Mouse (Mus musculus): Measurements from ENCODE around the gene Zfp981. TPM values are rescaled to one million over a fixed set of nuclear protein-coding genes. Genes with fewer than 3 reads are reported as not detected.
"Not testable (repeated sequence)": the region's sequence is repeated elsewhere in the genome, so short reads cannot be mapped to it uniquely, and the experiment has no call there.

Gene Zfp981
- total RNA-seq, 2 experiments from 2014 or later: 0.12 to 0.18 TPM

DNA sequence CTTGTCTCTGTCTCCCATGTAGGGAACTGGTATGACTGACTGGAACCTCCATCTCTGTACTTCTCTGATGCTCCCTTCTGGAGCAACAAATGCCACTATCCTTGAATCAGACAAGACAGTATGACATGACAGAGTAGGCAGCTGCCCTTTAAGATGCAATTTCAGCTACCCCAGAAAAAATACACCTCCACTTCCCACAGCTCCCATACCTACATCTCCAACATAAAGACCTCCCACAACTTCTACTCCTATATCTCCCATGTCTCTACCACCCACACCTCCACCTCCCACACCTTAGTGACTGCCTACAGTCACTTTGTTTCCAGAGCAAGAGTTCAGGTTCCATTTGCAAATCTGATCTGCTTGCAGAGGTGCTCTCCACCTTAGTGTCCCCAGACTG, 17.2 kb upstream of the Zfp981 start:
- intact Hi-C loops (cut with DNase I); DNase-seq: not testable (repeated sequence)

DNA sequence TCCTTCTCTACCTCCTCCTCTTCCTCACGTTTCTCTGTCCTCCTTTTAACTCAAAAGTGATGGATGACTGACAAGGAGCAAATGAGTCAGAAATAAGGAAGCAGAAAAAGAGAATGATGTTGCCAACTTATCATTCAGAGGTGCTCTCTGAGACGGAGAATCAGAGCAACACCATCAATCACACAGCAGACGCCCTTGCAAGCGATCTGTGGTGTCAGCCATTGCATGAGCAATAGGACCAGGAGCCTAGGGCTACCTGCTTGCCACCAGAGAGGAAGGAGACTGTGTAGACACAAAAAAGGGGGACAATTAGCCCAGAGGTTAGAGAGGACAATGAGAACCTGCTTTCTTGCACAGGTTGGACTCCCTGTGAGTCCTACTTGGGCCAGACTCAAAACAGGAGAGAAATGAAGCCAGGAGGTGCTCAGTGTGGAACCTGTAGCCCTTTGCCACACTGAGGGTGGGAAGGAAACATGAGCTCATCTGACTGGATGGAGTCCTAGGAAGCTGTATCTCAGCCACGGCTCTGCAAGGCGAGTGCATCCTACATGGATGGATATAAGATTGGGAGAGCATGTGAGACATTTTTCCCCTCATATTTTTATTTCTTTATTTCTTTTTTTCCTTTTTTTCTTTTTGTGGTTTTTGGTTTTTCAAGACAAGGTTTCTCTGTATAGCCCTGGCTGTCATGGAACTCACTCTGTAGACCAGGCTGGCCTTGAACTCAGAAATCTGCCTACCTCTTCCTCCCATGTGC, 16.5 kb upstream of the Zfp981 start:
- intact Hi-C loops (cut with DNase I); DNase-seq: not testable (repeated sequence)

DNA sequence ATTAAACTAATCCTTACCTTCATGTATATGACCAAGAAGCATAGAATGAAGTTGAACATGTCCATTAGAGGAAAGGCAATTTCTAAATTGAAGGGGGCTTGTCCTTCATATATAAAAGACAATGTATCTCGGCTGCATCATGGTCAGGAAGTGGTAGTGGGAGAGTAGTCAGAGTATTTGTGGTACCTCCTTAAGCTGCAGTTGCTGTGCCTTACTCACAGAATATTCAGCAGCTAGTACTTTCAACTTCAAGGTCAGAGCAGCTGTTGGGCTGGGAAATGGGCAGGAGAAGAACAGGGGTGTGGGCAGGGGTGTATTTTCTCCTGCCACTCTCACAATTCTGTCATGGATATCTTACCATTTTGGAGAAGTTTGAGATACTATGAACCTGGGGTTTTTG, 15.1 kb upstream of the Zfp981 start:
- intact Hi-C loops (cut with DNase I); DNase-seq: not testable (repeated sequence)

DNA sequence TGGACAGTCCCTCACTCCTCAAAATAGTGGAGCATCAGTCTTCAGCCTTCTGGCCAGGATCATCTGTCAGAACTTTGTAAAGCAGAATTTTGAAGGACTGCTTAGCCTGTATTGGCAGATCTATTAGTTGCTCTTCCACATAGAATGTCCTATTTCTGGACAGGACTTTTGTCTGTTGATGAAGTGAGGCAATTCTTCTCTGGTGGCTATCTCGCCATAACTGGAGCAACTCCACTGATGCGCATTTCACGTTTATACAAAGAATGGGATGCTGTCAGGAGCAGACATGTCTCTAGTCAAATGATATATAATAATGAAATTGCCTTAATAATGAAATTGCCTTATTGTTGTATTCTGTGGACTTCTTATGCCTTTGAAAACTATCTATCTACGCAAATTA, 12.6 kb upstream of the Zfp981 start:
- DNase-seq; intact Hi-C loops (cut with DNase I): not testable (repeated sequence)

DNA sequence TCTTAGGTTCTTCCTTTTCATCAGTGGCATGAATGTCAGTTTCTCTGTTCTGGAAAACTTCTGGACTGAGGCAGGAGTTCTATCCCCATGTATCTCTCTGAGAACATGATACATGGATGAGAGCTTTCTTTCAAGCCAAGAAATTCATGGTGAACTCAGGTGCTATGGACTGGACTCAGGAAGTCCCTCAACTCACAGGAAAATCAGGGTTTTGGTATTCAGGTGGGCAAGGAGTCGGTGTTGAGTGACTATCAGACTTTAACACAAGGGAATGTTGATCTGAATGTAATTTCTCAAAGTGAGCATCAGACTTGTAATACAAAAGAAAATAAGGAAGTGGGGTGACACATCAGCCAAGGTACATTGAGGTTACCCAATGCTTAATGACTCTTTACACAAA, 9.8 kb upstream of the Zfp981 start:
- intact Hi-C loops (cut with DNase I); DNase-seq: not testable (repeated sequence)

DNA sequence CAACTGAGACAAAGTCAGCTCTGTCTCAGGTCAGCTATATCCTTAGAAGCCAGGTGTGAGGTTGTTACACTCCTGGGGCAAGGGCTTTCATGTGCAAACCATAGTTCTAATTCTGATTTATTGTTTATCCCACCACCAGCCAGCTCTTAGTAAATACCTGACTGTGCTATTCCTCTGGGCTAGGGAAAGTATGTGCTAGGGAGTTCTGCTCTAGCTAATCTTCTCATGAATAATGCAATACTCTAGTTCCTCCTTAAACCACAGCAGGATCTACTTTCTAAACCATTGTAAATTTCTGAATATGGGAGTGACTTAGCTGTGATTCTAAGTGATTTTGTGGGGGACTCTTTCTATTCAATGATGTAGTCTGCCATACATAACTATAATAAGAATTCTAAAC, 9.4 kb upstream of the Zfp981 start:
- intact Hi-C loops (cut with DNase I): no loop called here
- DNase-seq: no peak

DNA sequence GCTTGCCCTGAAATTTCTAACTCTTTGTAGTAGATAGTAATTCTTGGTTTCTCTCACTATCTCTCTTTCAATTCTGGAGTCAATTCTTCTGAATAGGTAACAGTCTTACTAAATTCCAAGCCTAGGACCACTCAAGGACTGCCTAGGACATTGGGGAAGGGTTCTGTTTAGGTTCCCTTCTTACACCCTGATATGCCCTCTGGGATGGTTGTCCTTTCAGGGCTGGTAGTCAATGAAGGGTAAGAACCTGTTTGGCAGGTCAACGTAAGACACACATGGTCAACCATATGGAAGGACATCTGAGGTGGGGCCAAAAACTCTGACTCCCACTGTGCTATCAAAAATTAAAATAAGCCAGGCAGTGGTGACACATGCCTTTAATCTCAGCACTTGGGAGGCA, 9.0 kb upstream of the Zfp981 start:
- no peak for DNase-seq
- intact Hi-C loops (cut with DNase I): no loop called here

DNA sequence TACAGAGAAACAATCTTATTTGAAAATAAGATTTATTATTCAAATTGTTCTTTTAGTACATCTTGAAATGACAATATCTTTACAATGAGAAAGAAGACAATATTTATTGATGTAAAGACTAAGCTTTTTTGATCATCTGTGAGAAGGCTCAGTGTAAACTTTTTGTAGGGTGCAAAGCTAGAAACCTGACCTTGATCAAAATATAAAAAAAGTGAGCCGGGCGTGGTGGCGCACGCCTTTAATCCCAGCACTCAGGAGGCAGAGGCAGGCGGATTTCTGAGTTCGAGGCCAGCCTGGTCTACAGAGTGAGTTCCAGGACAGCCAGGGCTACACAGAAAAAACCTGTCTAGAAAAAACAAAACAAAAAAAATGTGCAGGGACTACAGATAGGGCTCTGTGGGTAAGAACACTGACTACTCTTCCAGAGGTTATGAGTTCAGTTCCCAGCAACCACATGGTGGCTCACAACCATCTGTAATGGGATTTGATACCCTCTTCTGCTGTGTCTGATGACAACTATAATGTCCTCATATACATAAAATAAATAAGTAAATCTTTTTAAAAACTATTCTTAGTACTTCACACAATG, 8.4 kb upstream of the Zfp981 start:
- DNase-seq; intact Hi-C loops (cut with DNase I): not testable (repeated sequence)

DNA sequence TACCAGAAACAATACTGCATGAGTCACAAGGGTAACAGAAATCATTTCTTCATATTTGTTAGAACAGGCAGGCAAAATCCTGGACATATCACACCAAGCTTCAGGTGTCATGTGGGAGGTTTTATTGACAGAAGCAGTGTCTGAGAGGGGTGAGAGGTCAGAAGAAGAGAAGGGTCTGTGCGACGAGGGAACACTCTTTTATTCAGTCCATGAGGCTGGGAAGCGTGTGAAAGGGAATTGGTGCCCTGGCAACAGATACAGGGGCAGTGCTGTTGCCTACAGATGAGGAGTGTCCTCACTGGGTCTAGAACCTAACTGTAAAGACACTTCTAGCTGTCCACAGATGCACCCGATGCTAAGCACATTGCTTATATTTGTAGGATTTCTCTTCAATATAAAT, 6.8 kb upstream of the Zfp981 start:
- no peak for DNase-seq

DNA sequence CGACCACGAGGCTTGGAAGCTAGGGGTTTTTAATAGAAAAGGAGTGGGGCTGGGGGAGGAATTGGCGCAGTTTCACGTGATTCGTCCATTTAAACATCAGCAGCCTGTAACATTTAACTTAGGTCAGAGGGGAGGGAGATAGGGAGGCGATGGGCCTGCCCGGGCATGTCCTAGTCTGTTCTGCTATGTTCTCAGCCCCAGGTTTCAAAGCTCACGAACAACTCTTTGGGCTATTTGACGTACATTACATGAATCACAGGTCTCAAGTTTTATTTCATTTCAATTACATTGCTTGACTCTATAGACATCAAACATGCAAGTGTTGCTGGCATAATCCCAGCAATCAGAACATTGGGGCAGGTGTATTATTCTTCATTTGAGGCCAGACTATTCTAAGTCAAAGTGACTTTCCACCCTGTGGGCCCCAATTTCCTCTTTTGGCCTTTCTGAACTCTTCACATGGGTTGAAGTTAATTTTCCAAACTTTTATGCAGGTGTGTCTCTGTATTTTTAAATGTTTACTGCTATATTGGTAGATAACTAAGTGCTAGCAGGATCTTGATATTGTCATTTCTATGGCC, 4.0 kb upstream of the Zfp981 start:
- DNase-seq; intact Hi-C loops (cut with DNase I): not testable (repeated sequence)

More for the DNA sequence above, 6.8 kb upstream of the Zfp981 start:
- intact Hi-C loops (cut with DNase I): no loop called here

DNA sequence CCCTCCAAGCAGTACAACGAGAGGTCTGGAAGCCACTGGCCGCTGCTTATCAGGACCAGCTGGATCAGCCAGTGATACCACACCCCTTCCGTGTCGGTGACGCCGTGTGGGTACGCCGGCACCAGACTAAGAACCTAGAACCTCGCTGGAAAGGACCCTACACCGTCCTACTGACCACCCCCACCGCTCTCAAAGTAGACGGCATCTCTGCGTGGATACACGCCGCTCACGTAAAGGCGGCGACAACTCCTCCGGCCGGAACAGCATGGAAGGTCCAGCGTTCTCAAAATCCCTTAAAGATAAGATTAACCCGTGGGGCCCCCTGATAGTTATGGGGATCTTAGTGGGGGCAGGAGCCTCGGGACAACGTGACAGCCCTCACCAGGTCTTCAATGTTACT, 7.2 kb downstream of the Zfp981 start:
- DNase-seq; intact Hi-C loops (cut with DNase I): not testable (repeated sequence)

DNA sequence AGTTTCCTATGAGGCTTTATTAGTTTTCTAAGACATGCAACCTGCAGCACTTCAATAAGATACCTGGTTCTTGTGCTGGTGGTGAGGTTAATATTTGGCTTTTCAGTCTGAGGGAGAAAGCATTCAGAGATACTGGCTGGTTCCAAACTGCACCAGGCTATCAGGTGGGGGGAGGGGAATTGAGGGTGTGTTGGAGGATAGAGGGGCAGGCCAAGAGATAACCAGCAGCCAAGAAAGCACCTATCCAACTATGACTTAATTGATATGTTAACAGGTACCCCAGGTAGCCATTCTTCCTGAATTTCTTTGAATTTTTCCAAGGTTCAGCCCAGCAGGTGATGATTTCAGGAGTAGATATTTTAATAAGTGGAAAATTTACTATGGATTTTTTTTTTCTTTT, 10.0 kb downstream of the Zfp981 start:
- DNase-seq; intact Hi-C loops (cut with DNase I): not testable (repeated sequence)

DNA sequence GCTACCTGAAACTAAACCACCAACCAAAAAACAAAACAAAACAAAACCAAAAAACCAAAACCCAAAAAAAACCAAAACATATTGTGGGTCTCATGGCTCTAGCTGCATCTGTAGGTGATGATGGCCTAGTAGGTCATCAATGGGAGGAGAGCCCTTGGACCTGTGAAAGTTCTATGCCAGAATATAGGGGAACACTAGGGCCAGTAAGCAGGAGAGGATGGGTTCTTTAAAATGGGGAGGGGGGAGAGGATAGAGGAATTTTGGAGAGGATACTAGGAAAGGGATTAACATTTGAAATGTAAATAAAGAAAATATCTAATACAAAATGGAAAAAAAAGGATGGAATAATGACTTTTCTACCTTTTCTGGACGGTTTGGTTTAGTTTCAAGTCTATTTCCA, 14.6 kb downstream of the Zfp981 start:
- no peak for DNase-seq
- intact Hi-C loops (cut with DNase I): no loop called here

DNA sequence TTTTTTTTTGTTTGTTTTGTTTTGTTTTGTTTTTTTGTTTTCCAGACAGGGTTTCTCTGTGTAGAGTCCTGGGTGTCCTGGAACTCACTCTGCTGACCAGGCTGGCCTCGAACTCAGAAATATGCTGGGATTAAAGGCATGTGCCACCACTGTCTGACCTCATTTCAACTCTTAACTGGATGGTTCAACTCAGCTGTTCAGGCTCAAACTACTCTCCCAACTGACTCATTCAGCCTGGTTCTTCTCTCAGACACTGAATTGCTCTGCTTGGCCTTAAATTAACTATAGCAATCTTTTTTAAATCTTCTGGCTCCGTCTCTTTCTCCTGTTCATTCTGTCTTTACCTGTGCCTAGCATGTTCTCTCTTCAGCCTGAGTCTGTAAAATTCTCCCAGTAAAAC, 15.3 kb downstream of the Zfp981 start:
- DNase-seq; intact Hi-C loops (cut with DNase I): not testable (repeated sequence)

DNA sequence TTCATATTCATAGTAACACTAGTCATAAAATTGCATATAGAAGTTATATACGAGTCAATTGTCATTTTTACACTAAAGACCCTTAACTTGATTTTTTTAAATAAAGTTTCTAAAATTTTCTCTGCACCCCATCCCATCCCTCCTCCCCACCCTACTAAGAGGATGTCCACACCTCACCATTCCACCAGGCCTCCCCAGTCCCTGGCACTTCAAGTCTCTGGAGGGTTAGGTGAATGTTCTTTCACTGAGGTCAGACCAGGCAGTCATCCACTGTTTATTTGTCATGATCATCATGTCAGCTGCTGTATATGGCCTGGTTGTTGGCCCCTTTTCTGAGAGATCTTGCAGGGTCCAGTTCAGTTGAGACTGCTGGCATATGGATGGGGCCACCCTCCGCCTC, 18.9 kb downstream of the Zfp981 start:
- no peak for DNase-seq
- intact Hi-C loops (cut with DNase I): no loop called here

DNA sequence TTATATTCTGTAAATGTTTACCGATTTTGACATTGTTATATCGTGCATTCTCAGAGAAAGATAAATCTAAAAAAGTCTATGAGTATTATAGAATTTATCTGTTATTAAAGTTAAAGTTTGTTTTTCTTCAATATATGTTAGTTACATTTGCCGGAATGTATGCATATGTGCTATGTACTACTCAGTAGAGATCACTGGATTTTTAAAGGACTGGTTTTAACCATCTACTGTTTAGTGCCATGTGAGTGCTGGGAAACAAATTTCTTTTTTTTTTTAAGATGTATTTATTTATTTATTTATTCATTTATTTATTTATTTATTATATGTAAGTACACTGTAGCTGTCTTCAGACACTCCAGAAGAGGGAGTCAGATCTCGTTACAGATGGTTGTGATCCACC, 32.7 kb downstream of the Zfp981 start:
- intact Hi-C loops (cut with DNase I): loop anchor here (10.0 kb wide), 1 partner anchor 1240 kb away; no protein-coding TSS in a partner anchor
- no peak for DNase-seq

DNA sequence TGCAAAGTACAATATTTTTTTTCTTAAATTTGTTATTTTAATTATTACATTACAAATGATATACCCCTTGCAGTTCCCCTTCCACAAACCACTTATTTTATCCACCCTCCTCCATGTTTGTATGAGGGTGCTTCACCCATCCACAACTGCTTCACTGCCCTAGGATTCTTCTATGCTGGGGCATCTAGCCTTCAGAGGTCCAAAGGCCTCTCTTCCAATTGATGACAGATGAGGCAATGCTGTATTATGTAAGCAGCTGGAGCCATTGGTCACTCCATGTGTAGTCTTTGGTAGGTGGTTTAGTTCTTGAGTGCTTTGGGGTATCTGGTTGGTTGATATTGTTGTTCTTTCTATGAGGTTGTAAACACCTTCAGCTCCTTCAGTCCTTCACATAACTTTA, 34.1 kb downstream of the Zfp981 start:
- intact Hi-C loops (cut with DNase I): loop anchor here (10.0 kb wide), 1 partner anchor 1239 kb away; no protein-coding TSS in a partner anchor
- no peak for DNase-seq

DNA sequence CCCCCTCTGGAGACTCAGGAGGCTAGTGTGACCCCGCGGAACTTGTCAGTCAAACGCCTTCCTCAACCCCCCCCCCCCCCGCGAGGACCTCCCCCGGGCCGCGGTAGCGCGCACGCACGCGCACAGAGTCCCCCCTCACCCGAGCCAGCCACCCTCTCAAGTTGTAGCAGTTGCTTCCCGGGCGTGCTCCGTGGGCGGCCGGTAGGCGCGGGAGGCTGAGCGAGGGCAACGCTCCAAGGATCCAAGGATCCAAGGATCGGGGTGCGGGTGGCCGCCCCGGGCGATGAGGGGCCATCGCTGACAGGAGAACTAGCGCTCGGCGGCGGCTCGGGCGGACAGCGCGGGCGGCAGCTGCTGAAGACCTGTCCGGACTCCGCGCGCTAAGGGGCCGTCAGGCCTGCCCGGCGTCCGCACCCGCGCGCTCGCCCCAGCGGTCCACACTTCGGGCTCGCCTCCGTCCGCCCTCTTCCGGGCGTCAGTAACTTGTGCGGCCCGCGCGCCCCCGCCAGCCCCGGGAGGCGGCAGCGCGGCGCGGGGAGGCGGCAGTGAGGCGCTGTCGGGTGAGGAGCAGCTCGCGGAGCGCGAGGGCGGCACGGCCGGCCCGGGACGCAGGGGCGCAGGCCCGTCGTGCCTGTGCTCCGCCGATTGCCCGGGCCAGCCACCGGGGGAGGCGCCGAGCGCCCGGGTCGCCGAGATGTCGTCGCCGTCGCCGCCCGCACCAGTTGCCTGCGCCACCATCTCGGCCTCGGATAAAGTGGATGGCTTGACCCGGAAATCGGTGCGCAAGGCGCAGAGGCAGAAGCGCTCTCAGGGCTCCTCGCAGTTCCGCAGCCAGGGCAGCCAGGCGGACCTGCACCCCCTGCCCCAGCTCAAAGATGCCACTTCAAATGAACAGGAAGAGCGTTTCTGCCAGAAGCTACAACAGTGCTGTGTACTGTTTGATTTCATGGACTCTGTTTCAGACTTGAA, 78.4 kb downstream of the Zfp981 start:
- intact Hi-C loops (cut with DNase I); DNase-seq: not testable (repeated sequence)
